Mouse (Mus musculus): ENCODE measurements around the gene Atf7ip.

- no peak for TF ChIP-seq CTCF (IDR thresholded peaks at IDR 0.05; ENCODE audit: low read depth, low read length)
- no peak for TF ChIP-seq EP300 (IDR thresholded peaks at IDR 0.05; ENCODE audit: insufficient read depth, low read depth, low read length)
- no peak for TF ChIP-seq POLR2A (IDR thresholded peaks at IDR 0.05; ENCODE audit: insufficient read depth, low read length)
Measured at GRCm38 (mm10) chr6:136590739-136591138, 84.8 kb downstream of the Atf7ip start.
